Mouse (Mus musculus): Measurements from ENCODE around the gene Adtrp. TPM values are rescaled to one million over a fixed set of nuclear protein-coding genes. Genes with fewer than 3 reads are reported as not detected.

Adtrp gene
- polyA plus RNA-seq, 1 experiment from 2014 or later: not detected

DNA sequence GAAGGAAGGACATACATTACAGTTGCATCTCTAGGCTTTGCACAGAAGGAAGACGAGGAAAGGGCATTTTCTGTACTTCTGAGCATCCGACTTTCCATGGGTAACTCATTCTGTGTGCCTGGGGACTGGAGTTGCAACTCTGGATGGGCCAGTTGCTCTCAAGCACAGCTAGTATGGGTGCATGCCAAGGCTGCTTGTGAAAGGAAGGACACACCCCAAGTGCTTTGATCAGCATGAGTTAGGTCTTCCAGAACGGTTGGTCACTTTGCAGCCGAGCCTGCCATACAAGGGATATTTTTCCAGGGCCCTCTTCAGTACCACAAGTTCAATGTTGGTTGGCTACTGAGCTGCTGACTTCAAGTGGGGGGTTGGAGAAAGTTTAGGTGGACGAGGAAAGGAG is 968 bp downstream of the Adtrp start:
- H3K4me3 ChIP-seq (ENCODE audit: low read depth, low read length): no peak overlapping the region
- ATAC-seq (ENCODE audit: low FRiP score): no peak
- no peaks in the 10 kb centered on the region for H3K27me3 ChIP-seq (ENCODE audit: control insufficient read depth, insufficient read depth, low read length)
- no peak for DNase-seq (ENCODE audit: low spot score, missing footprints)
- H3K9me3 ChIP-seq (ENCODE audit: control insufficient read depth, low read length): no peaks in the 10 kb centered on the region
- H3K9ac ChIP-seq (ENCODE audit: low read length): no peak overlapping the region
- H3K4me1 ChIP-seq (ENCODE audit: control insufficient read depth, insufficient read depth, low read length): peaks cover 5% of the 10 kb centered on the region; the same call in 1 of the 2 replicates
- 91% methylated on average over 5 of the region's 5 CpGs for WGBS
- no peak overlapping the region for H3K4me2 ChIP-seq
- H3K27ac ChIP-seq (ENCODE audit: low read depth, low read length): no peak overlapping the region
- no peaks in the 10 kb centered on the region for H3K36me3 ChIP-seq (ENCODE audit: control insufficient read depth, insufficient read depth, low read length)

DNA sequence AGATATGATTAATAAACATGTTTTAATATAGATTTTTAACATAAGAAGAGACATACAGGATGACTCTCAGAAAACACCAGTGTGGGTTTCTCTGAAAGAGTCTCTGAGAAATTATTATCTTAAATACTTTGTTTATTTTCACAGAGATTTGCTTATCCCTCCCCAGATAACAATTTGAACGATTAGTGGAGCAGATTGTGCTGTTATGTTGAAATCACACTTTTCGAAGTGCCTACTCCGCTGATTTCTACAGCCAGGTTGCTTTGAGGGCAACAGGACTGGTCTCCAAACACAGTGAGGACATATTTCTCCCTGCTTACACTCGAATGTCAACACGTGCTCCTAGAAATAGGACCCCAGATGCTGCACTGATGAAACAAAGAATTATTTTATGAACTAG is 2.5 kb downstream of the Adtrp start:
- H3K4me2 ChIP-seq: no peak overlapping the region
- H3K27ac ChIP-seq (ENCODE audit: low read depth, low read length): no peak overlapping the region
- no peak overlapping the region for H3K9ac ChIP-seq (ENCODE audit: low read length)
- WGBS: 87% methylated on average over 5 of the region's 5 CpGs
- no peaks in the 10 kb centered on the region for H3K4me1 ChIP-seq (ENCODE audit: control insufficient read depth, insufficient read depth, low read length)
- H3K27me3 ChIP-seq (ENCODE audit: control insufficient read depth, insufficient read depth, low read length): no peaks in the 10 kb centered on the region
- no peaks in the 10 kb centered on the region for H3K36me3 ChIP-seq (ENCODE audit: control insufficient read depth, insufficient read depth, low read length)
- H3K9me3 ChIP-seq (ENCODE audit: control insufficient read depth, low read length): no peaks in the 10 kb centered on the region
- no peak overlapping the region for H3K4me3 ChIP-seq (ENCODE audit: low read depth, low read length)
- no peak for DNase-seq (ENCODE audit: low spot score, missing footprints)
- ATAC-seq (ENCODE audit: low FRiP score): no peak

DNA sequence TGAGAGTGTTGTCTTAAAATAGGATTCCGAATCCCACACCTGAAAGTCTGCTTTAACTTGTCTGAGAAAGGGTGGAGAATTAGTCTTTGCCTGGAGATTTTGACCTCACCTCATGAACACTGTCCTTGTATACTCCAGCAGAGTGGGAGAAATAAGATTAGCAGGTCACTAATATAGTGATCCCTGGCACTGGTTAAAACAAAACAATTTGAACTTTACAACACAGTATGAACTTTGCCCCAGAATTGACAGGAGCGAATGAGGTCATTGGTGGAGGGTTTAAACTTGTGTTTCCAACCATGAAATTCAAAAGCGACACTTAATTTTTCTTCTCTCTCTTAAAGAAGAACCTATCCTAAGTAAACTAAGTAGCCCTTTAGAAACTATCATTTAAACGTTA is 3.4 kb downstream of the Adtrp start:
- H3K4me2 ChIP-seq: no peak overlapping the region
- ATAC-seq (ENCODE audit: low FRiP score) (no peak), DNase-seq (ENCODE audit: low spot score, missing footprints) (no peak)
- H3K27ac ChIP-seq (ENCODE audit: low read depth, low read length): no peak overlapping the region
- no peak overlapping the region for H3K4me3 ChIP-seq (ENCODE audit: low read depth, low read length)
- no peak overlapping the region for H3K9ac ChIP-seq (ENCODE audit: low read length)
- H3K9me3 ChIP-seq (ENCODE audit: control insufficient read depth, low read length): no peaks in the 10 kb centered on the region
- 89% methylated on average over 4 of the region's 4 CpGs for WGBS
- no peaks in the 10 kb centered on the region for H3K36me3 ChIP-seq (ENCODE audit: control insufficient read depth, insufficient read depth, low read length)
- H3K4me1 ChIP-seq (ENCODE audit: control insufficient read depth, insufficient read depth, low read length): no peaks in the 10 kb centered on the region
- no peaks in the 10 kb centered on the region for H3K27me3 ChIP-seq (ENCODE audit: control insufficient read depth, insufficient read depth, low read length)

DNA sequence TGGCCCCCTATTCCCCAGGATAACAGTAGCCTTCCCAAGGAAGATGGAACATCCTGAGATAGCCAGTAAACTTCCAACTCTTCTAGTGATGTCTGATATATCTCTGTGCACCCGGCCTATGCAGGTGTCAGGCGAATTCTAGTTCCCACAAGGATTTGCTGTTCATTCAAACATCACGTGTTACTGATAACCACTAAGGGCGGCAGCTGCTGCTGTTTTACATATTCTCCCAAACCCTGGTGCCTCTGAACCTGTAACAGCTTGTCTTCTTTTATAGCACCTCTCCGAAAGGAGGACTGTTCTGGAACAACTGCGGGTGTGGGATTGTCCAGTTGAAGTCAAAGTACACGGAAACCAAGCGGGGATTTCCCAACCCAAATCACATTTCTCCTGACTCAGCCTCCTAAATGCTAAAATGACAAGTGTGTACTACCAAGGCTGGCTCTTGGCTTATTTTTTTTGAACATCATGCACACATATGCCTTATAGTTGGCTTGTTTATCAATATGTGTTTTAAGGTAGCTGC is 13.8 kb downstream of the Adtrp start:
- H3K9me3 ChIP-seq (ENCODE audit: control insufficient read depth, low read length): no peaks in the 10 kb centered on the region
- H3K27me3 ChIP-seq (ENCODE audit: control insufficient read depth, insufficient read depth, low read length): no peaks in the 10 kb centered on the region
- no peaks in the 10 kb centered on the region for H3K36me3 ChIP-seq (ENCODE audit: control insufficient read depth, insufficient read depth, low read length)
- WGBS: 91% methylated on average over 8 of the region's 8 CpGs
- H3K27ac ChIP-seq (ENCODE audit: low read depth, low read length): no peak overlapping the region
- H3K9ac ChIP-seq (ENCODE audit: low read length): no peak overlapping the region
- no peak overlapping the region for H3K4me3 ChIP-seq (ENCODE audit: low read depth, low read length)
- no peaks in the 10 kb centered on the region for H3K4me1 ChIP-seq (ENCODE audit: control insufficient read depth, insufficient read depth, low read length)
- H3K4me2 ChIP-seq: no peak overlapping the region
- DNase-seq (ENCODE audit: low spot score, missing footprints) (no peak), ATAC-seq (ENCODE audit: low FRiP score) (no peak)

DNA sequence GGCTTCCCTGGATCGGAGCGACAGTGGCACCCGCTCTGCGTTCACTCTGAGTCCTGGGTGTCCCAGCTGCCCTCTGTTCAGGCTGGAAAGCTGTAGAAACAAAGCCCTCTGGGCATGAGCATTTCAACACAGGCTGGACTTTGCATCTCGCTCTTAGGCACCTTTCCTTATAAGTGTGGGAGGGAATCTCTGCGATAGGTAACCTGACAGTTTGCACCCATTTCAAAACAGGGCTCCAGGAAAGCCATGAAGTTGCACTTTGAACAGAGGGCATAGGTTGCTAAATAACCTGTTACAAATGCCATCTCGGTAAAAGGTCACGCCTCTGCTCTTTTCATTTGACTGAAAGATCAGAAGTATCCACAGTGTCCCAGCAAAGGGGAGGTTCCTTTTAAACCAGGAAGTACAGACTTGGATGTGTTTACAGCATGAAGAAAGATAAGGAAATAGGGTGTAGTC is 19.2 kb downstream of the Adtrp start:
- Histone ChIP-seq H3K4me1 (ENCODE audit: control insufficient read depth, insufficient read depth, low read length) (no peaks in the 10 kb centered on the region), H3K4me3 (ENCODE audit: low read depth, low read length) (no peak overlapping the region), H3K27me3 (ENCODE audit: control insufficient read depth, insufficient read depth, low read length) (no peaks in the 10 kb centered on the region), H3K27ac (ENCODE audit: low read depth, low read length) (no peak overlapping the region), H3K4me2 (no peak overlapping the region), H3K36me3 (ENCODE audit: control insufficient read depth, insufficient read depth, low read length) (no peaks in the 10 kb centered on the region), H3K9ac (ENCODE audit: low read length) (no peak overlapping the region), H3K9me3 (ENCODE audit: control insufficient read depth, low read length) (no peaks in the 10 kb centered on the region)
- WGBS: 93% methylated on average over 8 of the region's 8 CpGs
- ATAC-seq (ENCODE audit: low FRiP score) (no peak), DNase-seq (ENCODE audit: low spot score, missing footprints) (no peak)

DNA sequence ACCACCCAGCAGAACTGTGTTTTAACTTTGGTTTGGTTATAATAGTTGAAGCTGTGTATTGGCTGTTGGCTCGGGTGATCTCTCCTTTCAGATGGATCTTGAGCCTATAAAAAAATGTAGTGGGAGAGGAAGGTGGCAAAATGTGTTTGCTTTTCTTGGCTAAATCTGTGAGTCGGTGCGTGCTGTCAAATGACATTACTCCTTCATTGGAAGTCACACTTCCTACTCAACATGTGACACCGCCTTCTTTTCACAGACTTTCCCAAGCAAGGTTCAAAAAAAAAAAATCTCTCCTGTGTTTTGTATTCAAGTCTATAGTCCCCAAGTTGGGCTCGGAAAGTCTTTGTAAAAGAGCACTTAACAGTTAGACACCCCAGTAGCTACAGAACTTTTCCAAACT is 19.9 kb downstream of the Adtrp start:
- no peak overlapping the region for H3K27ac ChIP-seq (ENCODE audit: low read depth, low read length)
- no peak overlapping the region for H3K4me3 ChIP-seq (ENCODE audit: low read depth, low read length)
- no peak for ATAC-seq (ENCODE audit: low FRiP score)
- H3K4me1 ChIP-seq (ENCODE audit: control insufficient read depth, insufficient read depth, low read length): no peaks in the 10 kb centered on the region
- no peaks in the 10 kb centered on the region for H3K36me3 ChIP-seq (ENCODE audit: control insufficient read depth, insufficient read depth, low read length)
- H3K27me3 ChIP-seq (ENCODE audit: control insufficient read depth, insufficient read depth, low read length): no peaks in the 10 kb centered on the region
- no peak for DNase-seq (ENCODE audit: low spot score, missing footprints)
- H3K9ac ChIP-seq (ENCODE audit: low read length): no peak overlapping the region
- 95% methylated on average over 5 of the region's 5 CpGs for WGBS
- no peaks in the 10 kb centered on the region for H3K9me3 ChIP-seq (ENCODE audit: control insufficient read depth, low read length)
- H3K4me2 ChIP-seq: no peak overlapping the region

DNA sequence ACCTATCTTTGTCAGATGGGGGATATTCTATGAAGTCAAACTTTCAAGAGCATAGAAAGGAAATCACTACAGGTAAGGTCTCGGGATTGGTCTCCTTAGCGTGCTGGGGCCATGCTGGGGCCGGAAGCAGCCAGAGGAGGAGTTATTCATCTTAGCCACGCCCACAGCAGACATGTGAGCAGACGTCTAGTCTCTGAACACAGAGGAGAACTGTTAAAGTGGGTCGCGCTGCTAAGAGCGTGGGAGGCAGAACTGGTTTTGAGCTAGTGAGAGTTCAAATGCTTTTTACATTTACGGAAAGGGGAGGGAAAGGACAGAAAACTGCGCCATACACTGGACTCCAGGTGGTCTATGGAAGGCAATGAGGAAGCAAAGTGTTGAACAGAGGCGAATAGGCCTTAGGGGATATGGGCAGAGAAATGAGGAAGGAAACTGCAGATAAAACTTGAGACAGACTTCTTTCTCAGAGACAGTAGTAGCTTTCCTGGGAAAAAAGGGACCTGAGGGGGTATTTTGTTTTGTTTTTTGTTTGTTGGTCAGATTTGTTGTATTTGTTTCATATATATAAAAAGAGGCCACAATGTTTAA is 22.0 kb downstream of the Adtrp start:
- Histone ChIP-seq H3K9me3 (ENCODE audit: control insufficient read depth, low read length) (no peaks in the 10 kb centered on the region), H3K36me3 (ENCODE audit: control insufficient read depth, insufficient read depth, low read length) (no peaks in the 10 kb centered on the region), H3K4me1 (ENCODE audit: control insufficient read depth, insufficient read depth, low read length) (no peaks in the 10 kb centered on the region), H3K27me3 (ENCODE audit: control insufficient read depth, insufficient read depth, low read length) (no peaks in the 10 kb centered on the region), H3K4me2 (no peak overlapping the region), H3K4me3 (ENCODE audit: low read depth, low read length) (no peak overlapping the region), H3K27ac (ENCODE audit: low read depth, low read length) (no peak overlapping the region), H3K9ac (ENCODE audit: low read length) (no peak overlapping the region)
- ATAC-seq (ENCODE audit: low FRiP score): no peak
- 78% methylated on average over 11 of the region's 11 CpGs for WGBS
- no peak for DNase-seq (ENCODE audit: low spot score, missing footprints)

DNA sequence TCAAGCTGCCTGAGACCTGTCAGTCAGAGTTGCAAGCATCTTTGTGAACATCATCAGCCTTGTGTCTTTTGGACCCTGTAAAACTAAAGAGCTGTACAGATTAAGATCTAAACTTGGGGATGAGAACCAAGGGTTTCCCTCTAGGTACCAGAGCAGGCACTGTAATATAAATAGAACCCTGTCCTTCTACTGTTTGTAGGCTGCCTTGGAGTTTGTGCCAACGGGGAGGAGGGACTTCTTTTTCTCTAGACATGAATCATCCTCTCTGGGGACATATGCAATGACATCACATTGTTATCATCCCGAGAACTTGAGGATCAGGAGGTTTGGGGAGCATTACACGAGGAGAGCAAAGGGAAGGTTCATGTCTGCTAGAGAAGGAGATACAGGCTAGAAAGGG is 24.4 kb downstream of the Adtrp start:
- Histone ChIP-seq H3K36me3 (ENCODE audit: control insufficient read depth, insufficient read depth, low read length) (no peaks in the 10 kb centered on the region), H3K4me2 (no peak overlapping the region), H3K9me3 (ENCODE audit: control insufficient read depth, low read length) (no peaks in the 10 kb centered on the region), H3K4me3 (ENCODE audit: low read depth, low read length) (no peak overlapping the region), H3K27me3 (ENCODE audit: control insufficient read depth, insufficient read depth, low read length) (no peaks in the 10 kb centered on the region), H3K9ac (ENCODE audit: low read length) (no peak overlapping the region), H3K27ac (ENCODE audit: low read depth, low read length) (no peak overlapping the region), H3K4me1 (ENCODE audit: control insufficient read depth, insufficient read depth, low read length) (no peaks in the 10 kb centered on the region)
- 84% methylated on average over 3 of the region's 3 CpGs for WGBS
- DNase-seq (ENCODE audit: low spot score, missing footprints) (no peak), ATAC-seq (ENCODE audit: low FRiP score) (no peak)

DNA sequence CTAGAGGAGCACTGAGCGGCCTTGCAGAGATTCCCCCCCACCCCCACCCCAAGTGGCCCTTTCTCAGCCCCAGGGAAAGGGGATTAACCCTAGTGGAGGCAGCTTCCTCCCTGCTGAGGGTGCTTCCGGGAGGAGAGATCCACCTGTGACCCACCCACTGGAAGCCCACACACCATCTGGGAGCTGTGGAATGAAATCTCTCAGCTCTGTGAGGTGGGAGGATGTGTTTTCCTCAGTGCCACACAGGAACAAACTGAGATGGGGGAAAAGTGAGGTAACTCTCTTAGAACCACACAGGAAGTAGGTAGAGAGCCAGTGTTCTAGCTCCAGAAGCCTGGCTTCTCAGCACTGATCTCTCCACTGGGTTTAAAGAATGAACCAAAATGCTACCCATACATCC is 24.9 kb downstream of the Adtrp start:
- H3K4me3 ChIP-seq (ENCODE audit: low read depth, low read length): no peak overlapping the region
- 30% methylated on average over 2 of the region's 2 CpGs for WGBS
- H3K27me3 ChIP-seq (ENCODE audit: control insufficient read depth, insufficient read depth, low read length): no peaks in the 10 kb centered on the region

More for the DNA sequence above, 24.9 kb downstream of the Adtrp start:
- no peak overlapping the region for H3K4me2 ChIP-seq
- no peak overlapping the region for H3K27ac ChIP-seq (ENCODE audit: low read depth, low read length)
- H3K36me3 ChIP-seq (ENCODE audit: control insufficient read depth, insufficient read depth, low read length): no peaks in the 10 kb centered on the region
- no peaks in the 10 kb centered on the region for H3K9me3 ChIP-seq (ENCODE audit: control insufficient read depth, low read length)
- no peak for ATAC-seq (ENCODE audit: low FRiP score)
- H3K4me1 ChIP-seq (ENCODE audit: control insufficient read depth, insufficient read depth, low read length): no peaks in the 10 kb centered on the region
- DNase-seq (ENCODE audit: low spot score, missing footprints): no peak
- H3K9ac ChIP-seq (ENCODE audit: low read length): no peak overlapping the region
